Mouse (Mus musculus) T-helper 17 cell (primary cell): Measurements from ENCODE around the gene Fam186a.

ENCODE experiments used
- in situ Hi-C, 2 experiments: fragments of 300-600 bp; cut with MboI, MseI; formaldehyde crosslinking; loops; 1 replicate in 1 of 2; 2 replicates in 1 of 2; pipeline ENCODE4 v1.15.1; 2025; ENCODE audit warnings: high pct_unique_total_duplicates in 2 of 2

Fam186a gene

DNA sequence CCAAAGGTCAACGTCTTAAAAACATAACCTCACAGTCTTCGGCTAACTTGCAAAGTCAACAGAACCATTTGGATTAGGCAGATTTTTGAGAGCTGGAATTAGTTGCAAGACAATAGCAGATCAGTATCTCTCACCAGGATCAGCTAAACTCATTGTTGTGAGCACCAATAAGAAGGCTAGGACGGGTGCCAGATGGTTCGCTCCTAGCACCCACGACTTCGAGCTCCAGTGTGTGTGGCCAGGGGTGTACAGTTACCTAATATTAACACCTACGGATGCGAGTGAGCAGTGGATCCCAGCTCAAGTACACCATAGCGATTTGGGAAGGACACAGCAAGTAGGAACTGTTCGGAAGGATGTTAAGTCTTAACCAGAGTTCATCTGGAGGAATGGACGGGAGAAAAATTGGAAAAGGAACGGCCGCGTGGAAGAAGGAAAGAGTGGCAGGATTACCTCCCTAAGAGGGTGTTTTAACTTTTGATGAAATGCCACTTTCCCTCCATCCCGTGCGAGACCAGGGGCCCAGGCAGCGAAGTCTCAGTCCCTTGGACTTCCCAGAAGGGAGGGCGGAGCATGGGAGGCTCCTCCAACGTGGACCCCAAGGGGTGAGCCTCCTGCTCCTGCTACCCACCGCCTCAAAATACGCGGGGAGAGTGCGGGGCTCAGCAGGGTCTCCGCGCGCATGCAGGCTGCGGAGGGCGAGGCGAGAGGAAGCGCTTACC, 92.1 kb downstream of the Fam186a start:
- in situ Hi-C loops: no loop called here

DNA sequence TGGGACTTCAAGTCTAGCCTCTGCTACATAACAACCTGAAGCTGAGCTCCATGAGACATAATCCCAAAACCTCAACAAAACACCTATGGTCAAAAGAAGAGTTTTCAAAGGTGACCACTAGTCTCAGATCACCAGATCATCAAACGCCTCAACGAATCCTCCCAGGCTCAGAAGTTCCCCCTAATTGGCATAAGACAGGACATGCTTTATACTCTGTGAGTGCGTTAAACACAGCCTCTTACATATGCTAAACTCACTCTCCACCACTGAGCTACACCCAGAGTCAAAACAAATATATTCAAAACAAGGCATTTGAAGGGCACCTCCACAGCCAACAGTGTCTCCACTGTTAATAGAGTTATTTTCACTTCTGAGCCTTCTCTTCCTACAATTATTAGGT, 94.3 kb downstream of the Fam186a start:
- in situ Hi-C loops: no loop called here
